Mouse (Mus musculus): ENCODE measurements around the gene Gm21725. TPM values are rescaled to one million over a fixed set of nuclear protein-coding genes. Genes with fewer than 3 reads are reported as not detected.

Gene Gm21725
- not detected for polyA plus RNA-seq (2017; shearing (Covaris generic))

GRCm38 (mm10) chrY:13348963-13349362 is at the start of gene Gm21725:
TSS of gene Gm21725 (minus strand) at chrY:13349063.

Other genes starting within 250 kb of the Gm21725 start
- gene Gm21891, start 215.6 kb downstream of the Gm21725 start, polyA plus RNA-seq (2017; shearing (Covaris generic)): not detected
- gene Gm21425, start 187.1 kb downstream of the Gm21725 start, polyA plus RNA-seq (2017; shearing (Covaris generic)): not detected
- gene Gm21828, start 125.1 kb downstream of the Gm21725 start, polyA plus RNA-seq (2017; shearing (Covaris generic)): not detected
- gene Gm21440, start 96.7 kb downstream of the Gm21725 start, polyA plus RNA-seq (2017; shearing (Covaris generic)): not detected
- not detected for gene Gm21454, start 96.6 kb downstream of the Gm21725 start, polyA plus RNA-seq (2017; shearing (Covaris generic))
- gene Gm21866, start 116.5 kb upstream of the Gm21725 start, polyA plus RNA-seq (2017; shearing (Covaris generic)): not detected
- gene Gm20773, start 145.0 kb upstream of the Gm21725 start, polyA plus RNA-seq (2017; shearing (Covaris generic)): not detected